Mouse (Mus musculus): ENCODE results near the gene E2f2. TPM values are rescaled to one million over a fixed set of nuclear protein-coding genes. Genes with fewer than 3 reads are reported as not detected.

Gene E2f2
- polyA plus RNA-seq, 1 experiment from 2014 or later = 2.1 TPM

DNA sequence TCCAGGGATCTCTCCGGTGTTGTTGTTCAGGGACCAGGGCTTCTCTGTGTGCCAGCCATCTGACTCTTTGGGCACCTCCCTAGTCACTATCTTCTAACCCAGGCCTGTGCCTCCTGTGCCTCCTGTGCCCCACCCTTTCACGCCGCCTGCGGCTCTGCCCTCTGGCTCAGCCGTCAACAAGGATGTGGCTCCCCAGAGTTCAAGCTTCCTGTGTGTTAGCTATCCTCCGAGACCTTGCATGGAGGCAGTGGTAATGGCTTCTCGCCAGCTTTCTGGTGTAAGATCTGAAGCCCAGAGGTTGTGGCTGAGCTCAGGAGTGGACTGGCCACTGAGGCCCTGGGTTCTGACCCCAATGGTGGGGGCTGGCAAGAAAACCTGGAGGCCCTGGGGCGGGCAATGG is 17.7 kb downstream of the E2f2 start:
- no peak overlapping the region for H3K27ac ChIP-seq (replicated peaks)
- no peak overlapping the region for H3K4me2 ChIP-seq
- no peak for ATAC-seq (ENCODE audit: low FRiP score)
- no peaks in the 10 kb centered on the region for H3K36me3 ChIP-seq
- H3K9ac ChIP-seq (replicated peaks) = no peak overlapping the region
- no peaks in the 10 kb centered on the region for H3K27me3 ChIP-seq (replicated peaks)
- 87% methylated on average over 8 of the region's 8 CpGs for WGBS
- H3K4me3 ChIP-seq (replicated peaks) = no peak overlapping the region
- no peaks in the 10 kb centered on the region for H3K9me3 ChIP-seq (replicated peaks)
- H3K4me1 ChIP-seq = no peaks in the 10 kb centered on the region

GRCm38 (mm10) chr4:136193571-136193970 is 21.4 kb downstream of the E2f2 start:
- Histone ChIP-seq H3K4me3 (replicated peaks) (no peak overlapping the region), H3K27ac (replicated peaks) (no peak overlapping the region), H3K27me3 (replicated peaks) (no peaks in the 10 kb centered on the region), H3K4me2 (no peak overlapping the region), H3K36me3 (no peaks in the 10 kb centered on the region), H3K4me1 (no peaks in the 10 kb centered on the region), H3K9ac (replicated peaks) (no peak overlapping the region), H3K9me3 (replicated peaks) (no peaks in the 10 kb centered on the region)
- ATAC-seq (ENCODE audit: low FRiP score) = no peak
- WGBS = 90% methylated on average over 3 of the region's 3 CpGs

- no peaks in the 10 kb centered on the region for H3K36me3 ChIP-seq
- H3K27ac ChIP-seq (replicated peaks) = no peak overlapping the region
- ATAC-seq (ENCODE audit: low FRiP score) = no peak
- 74% methylated on average over 7 of the region's 7 CpGs for WGBS
- no peak overlapping the region for H3K4me2 ChIP-seq
- no peak overlapping the region for H3K9ac ChIP-seq (replicated peaks)
- H3K4me1 ChIP-seq = no peaks in the 10 kb centered on the region
- no peaks in the 10 kb centered on the region for H3K9me3 ChIP-seq (replicated peaks)
- H3K4me3 ChIP-seq (replicated peaks) = no peak overlapping the region
- no peaks in the 10 kb centered on the region for H3K27me3 ChIP-seq (replicated peaks)
Observed at GRCm38 (mm10) chr4:136195029-136195428, 22.8 kb downstream of the E2f2 start.

GRCm38 (mm10) chr4:136195629-136196028 is 23.4 kb downstream of the E2f2 start:
- H3K27ac ChIP-seq (replicated peaks) = no peak overlapping the region
- WGBS = 75% methylated on average over 9 of the region's 9 CpGs
- no peaks in the 10 kb centered on the region for H3K9me3 ChIP-seq (replicated peaks)
- H3K4me1 ChIP-seq = no peaks in the 10 kb centered on the region
- H3K4me2 ChIP-seq = no peak overlapping the region
- no peak for ATAC-seq (ENCODE audit: low FRiP score)
- no peak overlapping the region for H3K9ac ChIP-seq (replicated peaks)
- H3K27me3 ChIP-seq (replicated peaks) = no peaks in the 10 kb centered on the region
- H3K36me3 ChIP-seq = no peaks in the 10 kb centered on the region
- no peak overlapping the region for H3K4me3 ChIP-seq (replicated peaks)

DNA sequence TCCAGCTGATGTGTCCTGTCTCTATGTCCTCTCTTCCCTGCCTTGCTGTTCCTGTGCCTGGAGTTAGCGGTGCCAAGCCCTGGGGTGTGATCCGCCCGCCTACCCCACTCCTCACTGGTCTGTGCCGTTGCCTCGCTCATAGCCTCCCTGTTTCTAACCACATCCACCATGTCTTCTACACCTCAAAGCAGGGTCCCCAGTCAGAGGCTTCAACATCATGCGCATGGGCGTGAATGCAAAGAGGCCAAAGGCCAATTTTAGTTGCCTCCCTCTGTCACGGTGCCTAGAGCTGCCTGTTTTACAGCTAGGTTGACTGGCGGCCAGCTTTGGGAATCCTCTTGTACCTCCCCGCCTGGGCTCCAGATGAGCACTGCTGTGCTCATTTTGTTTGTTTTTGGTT is 24.0 kb downstream of the E2f2 start:
- 76% methylated on average over 10 of the region's 10 CpGs for WGBS
- Histone ChIP-seq H3K9ac (replicated peaks) (no peak overlapping the region), H3K36me3 (no peaks in the 10 kb centered on the region), H3K27ac (replicated peaks) (no peak overlapping the region), H3K4me2 (no peak overlapping the region), H3K4me3 (replicated peaks) (no peak overlapping the region), H3K9me3 (replicated peaks) (no peaks in the 10 kb centered on the region), H3K27me3 (replicated peaks) (no peaks in the 10 kb centered on the region), H3K4me1 (no peaks in the 10 kb centered on the region)
- ATAC-seq (ENCODE audit: low FRiP score) = no peak

DNA sequence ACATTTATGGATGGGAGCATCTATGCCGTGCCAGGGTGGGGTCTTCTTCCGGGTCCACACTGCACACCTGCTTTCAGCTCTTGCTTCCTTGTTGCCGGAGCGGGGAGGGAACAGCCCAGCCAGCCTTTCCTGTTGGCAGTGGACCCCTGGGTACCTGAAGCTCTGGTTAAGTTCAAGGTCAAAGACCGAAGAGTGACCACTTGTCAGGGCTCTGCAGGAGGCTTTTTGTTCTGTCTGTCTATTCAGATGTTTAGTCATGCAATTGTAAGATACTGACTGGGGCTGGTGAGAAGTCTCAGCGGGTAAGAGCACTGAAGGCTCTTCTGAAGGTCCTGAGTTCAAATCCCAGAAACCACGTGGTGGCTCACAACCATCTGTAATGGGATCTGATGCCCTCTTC is 26.7 kb downstream of the E2f2 start:
- Histone ChIP-seq H3K9ac (replicated peaks) (no peak overlapping the region), H3K27ac (replicated peaks) (no peak overlapping the region), H3K27me3 (replicated peaks) (no peaks in the 10 kb centered on the region), H3K4me3 (replicated peaks) (no peak overlapping the region), H3K4me2 (no peak overlapping the region), H3K36me3 (no peaks in the 10 kb centered on the region), H3K9me3 (replicated peaks) (no peaks in the 10 kb centered on the region), H3K4me1 (no peaks in the 10 kb centered on the region)
- WGBS = 73% methylated on average over 7 of the region's 7 CpGs
- no peak for ATAC-seq (ENCODE audit: low FRiP score)

- H3K4me1 ChIP-seq = no peaks in the 10 kb centered on the region
- H3K27ac ChIP-seq (replicated peaks) = no peak overlapping the region
- 30% methylated on average over 9 of the region's 9 CpGs for WGBS
- H3K36me3 ChIP-seq = no peaks in the 10 kb centered on the region
- H3K4me3 ChIP-seq (replicated peaks) = no peak overlapping the region
- ATAC-seq (ENCODE audit: low FRiP score) = no peak
- no peaks in the 10 kb centered on the region for H3K27me3 ChIP-seq (replicated peaks)
- no peaks in the 10 kb centered on the region for H3K9me3 ChIP-seq (replicated peaks)
- no peak overlapping the region for H3K4me2 ChIP-seq
- no peak overlapping the region for H3K9ac ChIP-seq (replicated peaks)
Observed at GRCm38 (mm10) chr4:136199562-136200292, 27.5 kb downstream of the E2f2 start.

DNA sequence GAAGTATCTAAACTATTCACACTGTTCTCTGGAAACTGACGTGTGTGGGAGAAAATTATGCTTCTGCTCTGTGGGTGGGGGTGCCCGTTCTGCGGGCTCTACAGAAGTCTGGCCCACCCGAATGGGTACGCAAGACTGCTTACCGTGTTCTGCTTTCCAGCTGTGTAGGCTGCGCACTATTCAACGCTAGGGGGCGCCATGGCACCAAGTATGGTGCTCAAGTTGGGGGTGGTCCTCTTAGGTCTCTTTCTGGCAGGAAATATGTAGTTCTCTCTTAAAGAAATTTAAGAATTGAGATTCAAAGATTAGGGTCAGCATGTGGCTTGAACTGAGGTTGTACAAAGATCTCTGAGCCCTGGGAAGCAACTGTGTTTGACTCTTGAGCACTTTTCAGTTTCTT is 30.3 kb downstream of the E2f2 start:
- Histone ChIP-seq H3K36me3 (no peaks in the 10 kb centered on the region), H3K27ac (replicated peaks) (no peak overlapping the region), H3K4me2 (no peak overlapping the region), H3K4me3 (replicated peaks) (no peak overlapping the region), H3K4me1 (peaks cover 11% of the 10 kb centered on the region), H3K9ac (replicated peaks) (no peak overlapping the region), H3K9me3 (replicated peaks) (no peaks in the 10 kb centered on the region), H3K27me3 (replicated peaks) (no peaks in the 10 kb centered on the region)
- 6% methylated on average over 9 of the region's 9 CpGs for WGBS
- no peak for ATAC-seq (ENCODE audit: low FRiP score)

GRCm38 (mm10) chr4:136204775-136205174 is 32.6 kb downstream of the E2f2 start:
- H3K27me3 ChIP-seq (replicated peaks) = no peaks in the 10 kb centered on the region
- H3K27ac ChIP-seq (replicated peaks) = no peak overlapping the region
- H3K36me3 ChIP-seq = no peaks in the 10 kb centered on the region
- H3K4me1 ChIP-seq = peaks cover 13% of the 10 kb centered on the region
- WGBS = 87% methylated on average over 2 of the region's 2 CpGs
- H3K9ac ChIP-seq (replicated peaks) = no peak overlapping the region
- no peak overlapping the region for H3K4me3 ChIP-seq (replicated peaks)
- no peaks in the 10 kb centered on the region for H3K9me3 ChIP-seq (replicated peaks)
- ATAC-seq (ENCODE audit: low FRiP score) = no peak
- H3K4me2 ChIP-seq = no peak overlapping the region

DNA sequence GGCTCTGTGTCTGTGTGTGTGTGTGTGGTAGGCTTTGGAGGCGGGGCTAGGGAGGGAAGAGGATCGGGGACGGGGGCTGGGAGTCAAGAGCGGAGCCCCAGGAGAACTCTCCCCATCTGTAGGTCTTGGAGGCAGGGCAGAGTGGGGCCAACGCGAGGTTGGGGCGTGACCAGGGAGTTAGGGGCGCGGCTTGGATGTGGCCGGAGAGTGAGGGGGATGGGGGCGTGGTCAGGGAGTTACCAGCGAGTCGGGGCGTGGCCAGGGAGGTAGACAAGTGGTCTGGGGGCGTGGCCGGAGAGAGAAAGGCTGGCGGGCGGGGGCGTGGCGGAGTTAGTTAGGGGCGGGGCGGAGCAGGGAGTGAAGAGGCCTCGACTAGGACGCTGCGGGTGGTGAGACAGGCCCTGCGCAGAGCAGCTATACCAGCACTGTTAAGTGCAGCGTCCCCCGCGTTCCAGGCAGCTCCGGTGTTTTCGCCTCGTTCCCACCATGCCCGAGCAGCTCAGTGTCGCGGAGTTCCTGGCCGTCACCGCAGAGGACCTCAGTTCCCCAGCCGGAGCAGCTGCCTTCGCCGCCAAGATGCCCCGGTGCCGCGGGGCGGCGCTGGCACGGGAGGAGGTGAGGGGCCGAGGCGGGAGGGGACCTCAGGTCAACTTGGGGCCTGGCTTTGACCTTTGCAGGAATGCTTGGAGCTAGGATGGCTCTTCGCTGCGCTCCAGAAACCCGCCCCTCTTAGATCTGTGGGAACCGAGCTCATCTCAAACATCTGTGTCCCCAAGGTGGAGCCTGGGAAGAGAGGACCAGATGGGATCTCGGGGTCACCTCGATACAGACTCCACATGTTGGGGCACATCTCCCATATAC is 34.1 kb downstream of the E2f2 start, which contains the start of gene Asap3:
Asap3 (plus strand) TSS at position 333 of the 861 bp plus-strand sequence.
- Histone ChIP-seq H3K27me3 (replicated peaks) (no peaks in the 10 kb centered on the region), H3K4me1 (peaks cover 13% of the 10 kb centered on the region), H3K4me2 (peak within 1 kb of the TSS; percentile 98), H3K4me3 (replicated peaks) (peak within 1 kb of the TSS; percentile 63), H3K36me3 (no peaks in the 10 kb centered on the region), H3K9ac (replicated peaks) (peak within 1 kb of the TSS; percentile 74), H3K9me3 (replicated peaks) (no peaks in the 10 kb centered on the region), H3K27ac (replicated peaks) (peak within 1 kb of the TSS; percentile 77)
- WGBS = under 1% methylated on average over 46 of the region's 54 CpGs
- ATAC-seq (ENCODE audit: low FRiP score) = peak; percentile 89

- Histone ChIP-seq H3K9ac (replicated peaks) (peak overlapping the region; percentile 74), H3K9me3 (replicated peaks) (no peaks in the 10 kb centered on the region), H3K27ac (replicated peaks) (no peak overlapping the region), H3K4me3 (replicated peaks) (peak overlapping the region; percentile 63), H3K4me1 (peaks cover 13% of the 10 kb centered on the region), H3K4me2 (peak overlapping the region; percentile 98), H3K36me3 (no peaks in the 10 kb centered on the region), H3K27me3 (replicated peaks) (no peaks in the 10 kb centered on the region)
- 5% methylated on average over 6 of the region's 6 CpGs for WGBS
- ATAC-seq (ENCODE audit: low FRiP score) = peak; percentile 8; the same call in 1 of the 2 replicates
Observed at GRCm38 (mm10) chr4:136206943-136207342, 34.7 kb downstream of the E2f2 start.

DNA sequence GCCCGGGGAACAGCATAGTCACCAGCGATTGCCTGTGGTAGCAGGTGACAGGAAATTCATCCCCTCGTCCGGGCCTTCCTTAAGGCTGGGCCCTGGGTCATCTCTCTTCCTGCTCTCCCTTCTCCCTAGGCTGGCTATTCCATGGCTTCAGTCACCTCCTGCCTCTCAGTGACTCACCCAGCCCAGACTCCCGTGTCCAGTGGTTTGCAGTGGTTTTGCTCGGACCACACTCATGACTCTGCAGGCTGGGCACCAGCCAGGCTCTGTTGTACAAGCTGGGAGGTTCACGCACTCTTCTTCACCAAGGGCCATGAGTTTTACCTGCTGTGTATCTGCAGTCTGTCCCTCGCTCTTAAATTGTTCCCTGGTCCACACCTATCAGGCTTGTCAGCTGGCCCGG is 38.7 kb downstream of the E2f2 start:
- Histone ChIP-seq H3K9ac (replicated peaks) (no peak overlapping the region), H3K4me3 (replicated peaks) (no peak overlapping the region), H3K4me1 (peaks cover 21% of the 10 kb centered on the region), H3K27ac (replicated peaks) (no peak overlapping the region), H3K36me3 (no peaks in the 10 kb centered on the region), H3K4me2 (no peak overlapping the region), H3K27me3 (replicated peaks) (no peaks in the 10 kb centered on the region), H3K9me3 (replicated peaks) (no peaks in the 10 kb centered on the region)
- ATAC-seq (ENCODE audit: low FRiP score) = no peak
- 79% methylated on average over 9 of the region's 9 CpGs for WGBS
